Comparison of ENCODE assay signal across 19 mouse cellular contexts in the genomic region with DNA sequence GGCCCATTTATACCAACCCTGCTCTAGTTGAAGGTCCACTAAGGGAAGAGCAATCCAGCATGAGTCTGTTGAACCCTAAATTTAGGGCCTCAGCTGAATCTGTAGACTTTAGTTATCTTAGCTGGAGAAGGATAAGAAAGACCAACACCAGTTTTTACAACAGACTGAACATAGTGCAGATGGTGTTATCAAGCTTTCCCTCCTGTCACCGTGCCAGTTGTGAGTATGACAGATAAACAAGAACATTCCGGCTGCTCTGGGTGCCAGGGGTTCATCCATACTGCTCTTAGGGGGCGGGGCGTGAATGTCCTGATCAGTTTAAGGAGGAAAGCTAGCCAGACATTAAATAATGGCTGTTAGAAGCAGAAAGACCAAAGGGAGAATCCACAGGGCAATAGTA. TPM values are rescaled to one million over a fixed set of nuclear protein-coding genes. Genes with fewer than 3 reads are reported as not detected.
DNase-seq lines count a peak whose midpoint lies in the region; ATAC-seq and TF ChIP-seq lines count a peak whose summit lies in the region.
"Had no signal": no experiment of that assay in that cellular context is flagged by ENCODE, and none has a peak within 500 bp of the region (broad histone marks: within the 10 kb centered on the region; RNA-seq: fewer than 3 reads in every experiment).

No protein-coding gene starts in this region.

- 33% methylated on average over 4 of the region's 4 CpGs for WGBS in liver, embryonic 12.5 days (ENCODE audit: insufficient replicate concordance)
- WGBS in hindbrain, embryonic 10.5 days, result 96% methylated on average over 4 of the region's 4 CpGs
- 74% methylated on average over 4 of the region's 4 CpGs for WGBS in intestine, embryonic 15.5 days

- H3K9me3 ChIP-seq in liver, embryonic 12.5 days (replicated peaks), result no peaks in the 10 kb centered on the region
- no peaks in the 10 kb centered on the region for H3K9me3 ChIP-seq in hindbrain, embryonic 10.5 days
- no peaks in the 10 kb centered on the region for H3K9me3 ChIP-seq in intestine, embryonic 15.5 days
- H3K9me3 ChIP-seq: embryonic facial prominence, embryonic 13.5 days; forebrain, embryonic 10.5 days; midbrain, embryonic 15.5 days had no signal

- no peak for TF ChIP-seq CTCF in layer of hippocampus, adult 2 months (conservative IDR thresholded peaks at IDR 0.05)

- peaks cover 60% of the 10 kb centered on the region for H3K4me1 ChIP-seq in liver, embryonic 12.5 days
- peaks cover 28% of the 10 kb centered on the region for H3K4me1 ChIP-seq in hindbrain, embryonic 10.5 days (replicated peaks)
- peaks cover 11% of the 10 kb centered on the region for H3K4me1 ChIP-seq in intestine, embryonic 15.5 days (replicated peaks)

- 0 out of 2 replicates have a peak overlapping the region, but pooled peaks have one; percentile 37 for H3K9ac ChIP-seq in liver, embryonic 12.5 days
- no peak overlapping the region for H3K9ac ChIP-seq in intestine, embryonic 15.5 days
- H3K9ac ChIP-seq: embryonic facial prominence, embryonic 13.5 days; midbrain, embryonic 15.5 days had no signal

- peak; percentile 23 to 27 for DNase-seq in layer of hippocampus, adult 2 months (ENCODE audit: low spot score in 2 of 2)
- no peak for DNase-seq in layer of hippocampus, adult 9-10 months (ENCODE audit: low spot score)
- peak; percentile 19 for DNase-seq in c-Kit-positive CD71-negative TER-119-negative erythroid progenitor cells, embryonic 14.5 days (ENCODE audit: low read depth)
- DNase-seq in lung, postnatal 36 days, result peak; percentile 76
- no peak for DNase-seq in cerebellum, adult 18-20 months
- no peak for DNase-seq in hindbrain, embryonic 10.5 days (ENCODE audit: low spot score)
- DNase-seq: adrenal gland, adult 8-10 months; left cerebral cortex, postnatal 4 days; thymus, postnatal 25 days had no signal

- H3K36me3 ChIP-seq in liver, embryonic 12.5 days, result peaks cover 72% of the 10 kb centered on the region
- H3K36me3 ChIP-seq in hindbrain, embryonic 10.5 days, result peaks cover 74% of the 10 kb centered on the region
- H3K36me3 ChIP-seq in intestine, embryonic 15.5 days, result peaks cover 18% of the 10 kb centered on the region; the same call in 1 of the 2 replicates

- H3K27ac ChIP-seq in layer of hippocampus, adult 2 months, result no peak overlapping the region
- peak overlapping the region; percentile 80 for H3K27ac ChIP-seq in liver, embryonic 12.5 days
- no peak overlapping the region for H3K27ac ChIP-seq in hindbrain, embryonic 10.5 days
- H3K27ac ChIP-seq in intestine, embryonic 15.5 days, result no peak overlapping the region
- H3K27ac ChIP-seq: embryonic facial prominence, embryonic 13.5 days; forebrain, embryonic 10.5 days; hindbrain, postnatal 0 days; midbrain, embryonic 15.5 days had no signal

- no peaks in the 10 kb centered on the region for H3K27me3 ChIP-seq in liver, embryonic 12.5 days (replicated peaks)
- H3K27me3 ChIP-seq in hindbrain, embryonic 10.5 days (ENCODE audit: insufficient read depth, poor library complexity, severe bottlenecking), result no peaks in the 10 kb centered on the region
- H3K27me3 ChIP-seq in intestine, embryonic 15.5 days (replicated peaks), result no peaks in the 10 kb centered on the region
- H3K27me3 ChIP-seq: CH12.LX; embryonic facial prominence, embryonic 13.5 days; midbrain, embryonic 15.5 days had no signal

- ATAC-seq in liver, embryonic 12.5 days, result peak; percentile 95
- ATAC-seq in intestine, embryonic 15.5 days, result no peak
- ATAC-seq: hindbrain, postnatal 0 days; midbrain, embryonic 15.5 days had no signal

- peak overlapping the region; percentile 41 for H3K4me2 ChIP-seq in liver, embryonic 12.5 days
- H3K4me2 ChIP-seq in intestine, embryonic 15.5 days (replicated peaks), result no peak overlapping the region
- H3K4me2 ChIP-seq: embryonic facial prominence, embryonic 13.5 days; midbrain, embryonic 15.5 days had no signal

- no peak overlapping the region for H3K4me3 ChIP-seq in layer of hippocampus, adult 2 months
- H3K4me3 ChIP-seq in liver, embryonic 12.5 days, result no peak overlapping the region
- H3K4me3 ChIP-seq in hindbrain, embryonic 10.5 days, result no peak overlapping the region
- H3K4me3 ChIP-seq in intestine, embryonic 15.5 days (replicated peaks), result no peak overlapping the region
- H3K4me3 ChIP-seq: embryonic facial prominence, embryonic 13.5 days; forebrain, embryonic 10.5 days; midbrain, embryonic 15.5 days had no signal

RNA-seq across cellular contexts. Expression of a gene that starts 5.4 kb away (rescaled TPM):
- total RNA-seq in layer of hippocampus, adult 2 months (2021), result 10 to 100 TPM; 29.5 to 29.9 TPM
- 5.6 and 7.9 TPM in 2 replicates for polyA plus RNA-seq in liver, embryonic 12.5 days (2016; fragmentation: Nextera tagmentation; extraction: Ambion mirVana)
- 5.8 and 8.4 TPM in 2 replicates for polyA plus RNA-seq in hindbrain, embryonic 10.5 days (2016; fragmentation: Nextera tagmentation; extraction: Ambion mirVana)
- 7.1 and 7.3 TPM in 2 replicates for polyA plus RNA-seq in intestine, embryonic 15.5 days (2015; fragmentation: Nextera tagmentation; extraction: Ambion mirVana)

RNA-seq across cellular contexts. Expression of a gene that starts 41.6 kb away (rescaled TPM):
- total RNA-seq in layer of hippocampus, adult 2 months (2021), result not detected
- 3.9 TPM in 2 replicates for polyA plus RNA-seq in liver, embryonic 12.5 days (2016; fragmentation: Nextera tagmentation; extraction: Ambion mirVana)
- polyA plus RNA-seq in hindbrain, embryonic 10.5 days (2016; fragmentation: Nextera tagmentation; extraction: Ambion mirVana), result not detected in 2 replicates
- polyA plus RNA-seq in intestine, embryonic 15.5 days (2015; fragmentation: Nextera tagmentation; extraction: Ambion mirVana), result 0.34 TPM in 2 replicates
- total RNA-seq: CH12.LX; granulocyte monocyte progenitor cell, adult 5-6 weeks; hindbrain, postnatal 0 days; left cerebral cortex, postnatal 4 days had no signal
- polyA plus RNA-seq: embryonic facial prominence, embryonic 13.5 days; forebrain, embryonic 10.5 days; heart, postnatal 0 days; midbrain, embryonic 15.5 days; stomach, embryonic 14.5 days had no signal

RNA-seq across cellular contexts. Expression of a gene that starts 49.7 kb away (rescaled TPM):
- not detected for total RNA-seq in layer of hippocampus, adult 2 months (2021)
- polyA plus RNA-seq in liver, embryonic 12.5 days (2016; fragmentation: Nextera tagmentation; extraction: Ambion mirVana), result 14.5 and 16.7 TPM in 2 replicates
- polyA plus RNA-seq in hindbrain, embryonic 10.5 days (2016; fragmentation: Nextera tagmentation; extraction: Ambion mirVana), result not detected in 2 replicates
- 0.58 and 0.62 TPM in 2 replicates for polyA plus RNA-seq in intestine, embryonic 15.5 days (2015; fragmentation: Nextera tagmentation; extraction: Ambion mirVana)
- total RNA-seq: left cerebral cortex, postnatal 4 days had no signal
- polyA plus RNA-seq: forebrain, embryonic 10.5 days; heart, postnatal 0 days; midbrain, embryonic 15.5 days had no signal

RNA-seq across cellular contexts. Expression of a gene that starts 54.0 kb away (rescaled TPM):
- 10 to 100 TPM; 16.3 to 18.7 TPM for total RNA-seq in layer of hippocampus, adult 2 months (2021)
- polyA plus RNA-seq in liver, embryonic 12.5 days (2016; fragmentation: Nextera tagmentation; extraction: Ambion mirVana), result not detected in 2 replicates
- 1.2 and 2.0 TPM in 2 replicates for polyA plus RNA-seq in hindbrain, embryonic 10.5 days (2016; fragmentation: Nextera tagmentation; extraction: Ambion mirVana)
- polyA plus RNA-seq in intestine, embryonic 15.5 days (2015; fragmentation: Nextera tagmentation; extraction: Ambion mirVana), result 0.23 and 0.61 TPM in 2 replicates
- total RNA-seq: CH12.LX; granulocyte monocyte progenitor cell, adult 5-6 weeks had no signal

Comparison
In these comparisons a context has a peak if more than half of its experiments do, and no peak if none do; other contexts are left out.
1. DNase-seq: peak in layer of hippocampus, adult 2 months (2 of 2), c-Kit-positive CD71-negative TER-119-negative erythroid progenitor cells, embryonic 14.5 days (single experiment) and lung, postnatal 36 days (single experiment); none in layer of hippocampus, adult 9-10 months (single experiment), cerebellum, adult 18-20 months (0 of 2) and hindbrain, embryonic 10.5 days (single experiment).